Comparison of ENCODE assay signal across 8 mouse cellular contexts in genomic region chr8:120693861-120694493, GRCm38 (mm10). TPM values are rescaled to one million over a fixed set of nuclear protein-coding genes. Genes with fewer than 3 reads are reported as not detected.
DNase-seq lines count a peak whose midpoint lies in the region; ATAC-seq and TF ChIP-seq lines count a peak whose summit lies in the region.

No protein-coding gene starts in this region.

- WGBS in embryonic facial prominence, embryonic 14.5 days = 50% methylated on average over 22 of the region's 22 CpGs
- WGBS in limb, embryonic 15.5 days = 24% methylated on average over 22 of the region's 22 CpGs
- 13% methylated on average over 22 of the region's 22 CpGs for WGBS in stomach, embryonic 15.5 days
- 43% methylated on average over 22 of the region's 22 CpGs for WGBS in cerebellum, adult 2 months

- TF ChIP-seq CTCF in cerebellum, adult 2 months (IDR thresholded peaks at IDR 0.05; ENCODE audit: borderline replicate concordance, insufficient read depth, low read depth, low read length) = no peak

- intact Hi-C loops in left cerebral cortex, postnatal 4 days (cut with DNase I) = no loop called here

- H3K9ac ChIP-seq in embryonic facial prominence, embryonic 14.5 days (ENCODE audit: low read depth, low read length) = no peak overlapping the region
- no peak overlapping the region for H3K9ac ChIP-seq in limb, embryonic 15.5 days
- H3K9ac ChIP-seq in stomach, embryonic 15.5 days = no peak overlapping the region; the same call in 1 of the 2 replicates

- no peaks in the 10 kb centered on the region; the same call in 1 of the 2 replicates for H3K4me1 ChIP-seq in embryonic facial prominence, embryonic 14.5 days (ENCODE audit: control insufficient read depth, insufficient read depth, low read length)
- H3K4me1 ChIP-seq in limb, embryonic 15.5 days = peaks cover 23% of the 10 kb centered on the region
- peaks cover 38% of the 10 kb centered on the region for H3K4me1 ChIP-seq in stomach, embryonic 15.5 days
- no peaks in the 10 kb centered on the region for H3K4me1 ChIP-seq in cerebellum, adult 2 months (ENCODE audit: control insufficient read depth, insufficient read depth, low read length)

- H3K4me2 ChIP-seq in embryonic facial prominence, embryonic 14.5 days (ENCODE audit: low read depth, low read length) = no peak overlapping the region
- H3K4me2 ChIP-seq in limb, embryonic 15.5 days = no peak overlapping the region
- H3K4me2 ChIP-seq in stomach, embryonic 15.5 days = peak overlapping the region; percentile 43

- H3K27ac ChIP-seq in embryonic facial prominence, embryonic 14.5 days (replicated peaks; ENCODE audit: low read depth, low read length) = no peak overlapping the region
- H3K27ac ChIP-seq in limb, embryonic 15.5 days = no peak overlapping the region
- peak overlapping the region; percentile 63 for H3K27ac ChIP-seq in stomach, embryonic 15.5 days
- no peak overlapping the region for H3K27ac ChIP-seq in cerebellum, adult 2 months (ENCODE audit: insufficient read depth, low read length)

- TF ChIP-seq POLR2A in cerebellum, adult 2 months (IDR thresholded peaks at IDR 0.05; ENCODE audit: borderline replicate concordance, insufficient read depth, low read length) = no peak

- H3K27me3 ChIP-seq in embryonic facial prominence, embryonic 14.5 days (replicated peaks; ENCODE audit: control insufficient read depth, insufficient read depth, low read length) = no peaks in the 10 kb centered on the region
- H3K27me3 ChIP-seq in limb, embryonic 15.5 days = no peaks in the 10 kb centered on the region
- H3K27me3 ChIP-seq in stomach, embryonic 15.5 days (replicated peaks) = 0 out of 2 replicates have a peak, but pooled peaks cover under 1% of the 10 kb centered on the region
- no peaks in the 10 kb centered on the region for H3K27me3 ChIP-seq in cerebellum, adult 2 months (ENCODE audit: control insufficient read depth, insufficient read depth, low read length)

- peak; percentile 71 for DNase-seq in urinary bladder, postnatal 14 days (ENCODE audit: low spot score)
- DNase-seq in urinary bladder, postnatal 36 days (ENCODE audit: low spot score in 2 of 2) = no peak
- peak; percentile 36 for DNase-seq in embryonic facial prominence, embryonic 14.5 days (ENCODE audit: low spot score)
- no peak for DNase-seq in cerebellum, adult 2 months
- no peak for DNase-seq in layer of hippocampus, postnatal 25 days (ENCODE audit: extremely low spot score in 1 of 2, low spot score in 1 of 2)
- no peak for DNase-seq in left cerebral cortex, postnatal 4 days

- H3K36me3 ChIP-seq in embryonic facial prominence, embryonic 14.5 days (ENCODE audit: control insufficient read depth, insufficient read depth, low read length) = no peaks in the 10 kb centered on the region
- no peaks in the 10 kb centered on the region for H3K36me3 ChIP-seq in limb, embryonic 15.5 days
- H3K36me3 ChIP-seq in stomach, embryonic 15.5 days = no peaks in the 10 kb centered on the region

- no peaks in the 10 kb centered on the region for H3K9me3 ChIP-seq in embryonic facial prominence, embryonic 14.5 days (ENCODE audit: control insufficient read depth, low read length)
- H3K9me3 ChIP-seq in limb, embryonic 15.5 days = no peaks in the 10 kb centered on the region
- no peaks in the 10 kb centered on the region for H3K9me3 ChIP-seq in stomach, embryonic 15.5 days

- H3K4me3 ChIP-seq in embryonic facial prominence, embryonic 14.5 days (ENCODE audit: low read depth, low read length) = no peak overlapping the region
- no peak overlapping the region for H3K4me3 ChIP-seq in limb, embryonic 15.5 days
- 0 out of 2 replicates have a peak overlapping the region, but pooled peaks have one; percentile 1 for H3K4me3 ChIP-seq in stomach, embryonic 15.5 days (replicated peaks)
- no peak overlapping the region for H3K4me3 ChIP-seq in cerebellum, adult 2 months (replicated peaks; ENCODE audit: insufficient read depth, low read depth, low read length)

- no peak for ATAC-seq in embryonic facial prominence, embryonic 14.5 days (ENCODE audit: low read depth)
- 0 out of 2 replicates have a peak, but pooled peaks have one; percentile 35 for ATAC-seq in limb, embryonic 15.5 days (ENCODE audit: insufficient number of reproducible peaks, low FRiP score, low TSS enrichment, low read depth)
- ATAC-seq in stomach, embryonic 15.5 days (ENCODE audit: insufficient read depth, low FRiP score, low read depth) = peak; percentile 79

RNA-seq across cellular contexts. Expression of gene Emc8, which starts 25.6 kb away (rescaled TPM):
- polyA plus RNA-seq in embryonic facial prominence, embryonic 14.5 days (2014; fragmentation: Nextera tagmentation; extraction: Ambion mirVana) = 221 and 243 TPM in 2 replicates
- 205 and 218 TPM in 2 replicates for polyA plus RNA-seq in limb, embryonic 15.5 days (2015; fragmentation: Nextera tagmentation; extraction: Ambion mirVana)
- polyA plus RNA-seq in stomach, embryonic 15.5 days (2015; fragmentation: Nextera tagmentation; extraction: Ambion mirVana) = 208 and 227 TPM in 2 replicates
- 65.3 and 67.5 TPM in 2 replicates for polyA plus RNA-seq in cerebellum, adult 2 months (2012; rRNA removed)
- total RNA-seq in layer of hippocampus, postnatal 25 days (2021) = 10 to 100 TPM; 73.4 to 89.1 TPM
- 10 to 100 TPM; 68.7 to 69.7 TPM for total RNA-seq in left cerebral cortex, postnatal 4 days (2021)

RNA-seq across cellular contexts. Expression of gene Cox4i1, which starts 26.0 kb away (rescaled TPM):
- 977 and 1,053 TPM in 2 replicates for polyA plus RNA-seq in embryonic facial prominence, embryonic 14.5 days (2014; fragmentation: Nextera tagmentation; extraction: Ambion mirVana)
- 903 and 912 TPM in 2 replicates for polyA plus RNA-seq in limb, embryonic 15.5 days (2015; fragmentation: Nextera tagmentation; extraction: Ambion mirVana)
- 1,112 and 1,167 TPM in 2 replicates for polyA plus RNA-seq in stomach, embryonic 15.5 days (2015; fragmentation: Nextera tagmentation; extraction: Ambion mirVana)
- polyA plus RNA-seq in cerebellum, adult 2 months (2012; rRNA removed) = 2,746 and 2,917 TPM in 2 replicates
- 1,000 to 10,000 TPM; 1,090 to 1,232 TPM for total RNA-seq in layer of hippocampus, postnatal 25 days (2021)
- total RNA-seq in left cerebral cortex, postnatal 4 days (2021) = 100 to 1,000 TPM; 723 to 731 TPM

RNA-seq across cellular contexts. Expression of gene Gm27021, which starts 26.1 kb away (rescaled TPM):
- 2.7 and 3.3 TPM in 2 replicates for polyA plus RNA-seq in embryonic facial prominence, embryonic 14.5 days (2014; fragmentation: Nextera tagmentation; extraction: Ambion mirVana)
- polyA plus RNA-seq in limb, embryonic 15.5 days (2015; fragmentation: Nextera tagmentation; extraction: Ambion mirVana) = 2.2 and 5.0 TPM in 2 replicates
- polyA plus RNA-seq in stomach, embryonic 15.5 days (2015; fragmentation: Nextera tagmentation; extraction: Ambion mirVana) = 2.0 and 3.0 TPM in 2 replicates
- 1.1 and 1.9 TPM in 2 replicates for polyA plus RNA-seq in cerebellum, adult 2 months (2012; rRNA removed)
- total RNA-seq in layer of hippocampus, postnatal 25 days (2021) = not detected
- 1 to 10 TPM in 1 of 2 experiments, under 1 TPM in 1; 0.66 to 1.6 TPM for total RNA-seq in left cerebral cortex, postnatal 4 days (2021)

RNA-seq across cellular contexts. Expression of gene Irf8, which starts 42.2 kb away (rescaled TPM):
- polyA plus RNA-seq in embryonic facial prominence, embryonic 14.5 days (2014; fragmentation: Nextera tagmentation; extraction: Ambion mirVana) = 7.4 and 8.9 TPM in 2 replicates
- 5.9 and 8.8 TPM in 2 replicates for polyA plus RNA-seq in limb, embryonic 15.5 days (2015; fragmentation: Nextera tagmentation; extraction: Ambion mirVana)
- polyA plus RNA-seq in stomach, embryonic 15.5 days (2015; fragmentation: Nextera tagmentation; extraction: Ambion mirVana) = 21.8 and 23.0 TPM in 2 replicates
- 1.8 and 2.0 TPM in 2 replicates for polyA plus RNA-seq in cerebellum, adult 2 months (2012; rRNA removed)
- 1 to 10 TPM; 4.1 to 4.2 TPM for total RNA-seq in layer of hippocampus, postnatal 25 days (2021)
- total RNA-seq in left cerebral cortex, postnatal 4 days (2021) = 1 to 10 TPM; 1.8 to 2.5 TPM

RNA-seq across cellular contexts. Expression of gene 1190005I06Rik, which starts 46.5 kb away (rescaled TPM):
- 6.9 and 7.4 TPM in 2 replicates for polyA plus RNA-seq in embryonic facial prominence, embryonic 14.5 days (2014; fragmentation: Nextera tagmentation; extraction: Ambion mirVana)
- 7.7 and 9.9 TPM in 2 replicates for polyA plus RNA-seq in limb, embryonic 15.5 days (2015; fragmentation: Nextera tagmentation; extraction: Ambion mirVana)
- polyA plus RNA-seq in stomach, embryonic 15.5 days (2015; fragmentation: Nextera tagmentation; extraction: Ambion mirVana) = 2.4 and 3.8 TPM in 2 replicates
- polyA plus RNA-seq in cerebellum, adult 2 months (2012; rRNA removed) = 8.1 and 8.2 TPM in 2 replicates
- 10 to 100 TPM; 15.2 to 15.9 TPM for total RNA-seq in layer of hippocampus, postnatal 25 days (2021)
- 10 to 100 TPM in 1 of 2 experiments, 1 to 10 TPM in 1; 6.2 to 10.3 TPM for total RNA-seq in left cerebral cortex, postnatal 4 days (2021)

Comparison
In these comparisons a context has a peak if more than half of its experiments do, and no peak if none do; other contexts are left out.
1. DNase-seq: peak in urinary bladder, postnatal 14 days (single experiment) and embryonic facial prominence, embryonic 14.5 days (single experiment); none in urinary bladder, postnatal 36 days (0 of 2), cerebellum, adult 2 months (0 of 2), layer of hippocampus, postnatal 25 days (0 of 2) and left cerebral cortex, postnatal 4 days (single experiment).